Mouse (Mus musculus) kidney, embryonic 15.5 days (tissue): ENCODE results near the gene Etfbkmt. TPM values are rescaled to one million over a fixed set of nuclear protein-coding genes. Genes with fewer than 3 reads are reported as not detected.
"Not testable (repeated sequence)": the region's sequence is repeated elsewhere in the genome, so short reads cannot be mapped to it uniquely, and the experiment has no call there.

Experiments used
- ATAC-seq: fragments of 200-750 bp; cut with Nextera tagmentation; replicated peaks from 2 replicates; pipeline ENCODE4 v1.8.0; 2017; ENCODE audit warnings: moderate TSS enrichment; ENCODE audit not compliant: low FRiP score
- H3K27ac ChIP-seq: fragments of 300-500 bp; sonication (generic); 2 replicates; pipeline ENCODE4 v1.5.1; 2015; ENCODE audit warnings: mild to moderate bottlenecking, inconsistent platforms
- H3K27me3 ChIP-seq: fragments of 300-500 bp; sonication (generic); 2 replicates; pipeline ENCODE4 v1.6.1; 2015; ENCODE audit warnings: inconsistent platforms
- H3K36me3 ChIP-seq: fragments of 300-500 bp; sonication (generic); 2 replicates; pipeline ENCODE4 v1.6.1; 2015; ENCODE audit warnings: inconsistent platforms
- H3K4me1 ChIP-seq: fragments of 300-500 bp; sonication (generic); 2 replicates; pipeline ENCODE4 v1.6.1; 2015; ENCODE audit warnings: inconsistent platforms
- H3K4me2 ChIP-seq: fragments of 300-500 bp; sonication (generic); 2 replicates; pipeline ENCODE4 v1.6.1; 2015; ENCODE audit warnings: moderate library complexity, mild to moderate bottlenecking, inconsistent platforms
- H3K4me3 ChIP-seq: fragments of 300-500 bp; sonication (generic); replicated peaks from 2 replicates; pipeline ENCODE4 v1.5.1; 2015; ENCODE audit warnings: mild to moderate bottlenecking, inconsistent platforms
- H3K9ac ChIP-seq: fragments of 300-500 bp; sonication (generic); 2 replicates; pipeline ENCODE4 v1.6.1; 2015; ENCODE audit warnings: mild to moderate bottlenecking, inconsistent platforms
- H3K9me3 ChIP-seq: fragments of 300-500 bp; sonication (generic); replicated peaks from 2 replicates; pipeline ENCODE4 v1.6.1; 2016; ENCODE audit warnings: inconsistent platforms
- WGBS: fragments of 180-500 bp; shearing (Covaris S2); methylation state at CpG from one replicate; pipeline ENCODE4 v1.1.7; 2015; ENCODE audit warnings: mixed read lengths; 5-methylcytosine and 5-hydroxymethylcytosine counted together
- polyA plus RNA-seq: library from polyadenylated mRNA; unstranded; fragments of >200 nt; fragmentation: Nextera tagmentation; extraction: Ambion mirVana; gene quantifications from 2 replicates; pipeline ENCODE4 v1.2.1, GENCODE M21; 2015

Etfbkmt gene
- polyA plus RNA-seq, 1 experiment from 2014 or later: 20.4 TPM

GRCm38 (mm10) chr6:149107615-149108014 lies 32.0 kb upstream of the Etfbkmt start:
- Histone ChIP-seq H3K4me1 (no peaks in the 10 kb centered on the region), H3K27me3 (0 out of 2 replicates have a peak, but pooled peaks cover 4% of the 10 kb centered on the region), H3K4me3 (no peak overlapping the region), H3K9me3 (no peaks in the 10 kb centered on the region), H3K36me3 (no peaks in the 10 kb centered on the region), H3K4me2 (no peak overlapping the region), H3K9ac (no peak overlapping the region), H3K27ac (no peak overlapping the region)
- 54% methylated on average over 3 of the region's 3 CpGs for WGBS
- ATAC-seq: peak; percentile 79

- H3K4me2 ChIP-seq: no peak overlapping the region
- H3K36me3 ChIP-seq: no peaks in the 10 kb centered on the region
- ATAC-seq: no peak
- H3K4me1 ChIP-seq: no peaks in the 10 kb centered on the region
- H3K4me3 ChIP-seq: no peak overlapping the region
- WGBS: 83% methylated on average over 2 of the region's 2 CpGs
- no peak overlapping the region for H3K27ac ChIP-seq
- no peak overlapping the region for H3K9ac ChIP-seq
- H3K9me3 ChIP-seq: no peaks in the 10 kb centered on the region
- H3K27me3 ChIP-seq: 0 out of 2 replicates have a peak, but pooled peaks cover 4% of the 10 kb centered on the region
These were observed 30.7 kb upstream of the Etfbkmt start for GRCm38 (mm10) chr6:149108909-149109308.

GRCm38 (mm10) chr6:149116992-149117391 lies 22.7 kb upstream of the Etfbkmt start:
- Histone ChIP-seq H3K4me3 (no peak overlapping the region), H3K36me3 (no peaks in the 10 kb centered on the region), H3K27ac (no peak overlapping the region), H3K9me3 (no peaks in the 10 kb centered on the region), H3K4me2 (no peak overlapping the region), H3K4me1 (0 out of 2 replicates have a peak, but pooled peaks cover 3% of the 10 kb centered on the region), H3K27me3 (no peaks in the 10 kb centered on the region), H3K9ac (no peak overlapping the region)
- ATAC-seq: no peak

GRCm38 (mm10) chr6:149118935-149119334 lies 20.7 kb upstream of the Etfbkmt start:
- H3K27me3 ChIP-seq: no peaks in the 10 kb centered on the region
- WGBS: 49% methylated on average over 2 of the region's 2 CpGs
- H3K4me2 ChIP-seq: no peak overlapping the region
- no peak overlapping the region for H3K27ac ChIP-seq
- 0 out of 2 replicates have a peak, but pooled peaks cover 3% of the 10 kb centered on the region for H3K4me1 ChIP-seq
- H3K9ac ChIP-seq: no peak overlapping the region
- H3K9me3 ChIP-seq: no peaks in the 10 kb centered on the region
- ATAC-seq: 0 out of 2 replicates have a peak, but pooled peaks have one; percentile 40
- no peaks in the 10 kb centered on the region for H3K36me3 ChIP-seq
- H3K4me3 ChIP-seq: no peak overlapping the region

- peak; percentile 60; the same call in 1 of the 2 replicates for ATAC-seq
- Histone ChIP-seq H3K36me3 (no peaks in the 10 kb centered on the region), H3K4me1 (0 out of 2 replicates have a peak, but pooled peaks cover 3% of the 10 kb centered on the region), H3K27me3 (no peaks in the 10 kb centered on the region), H3K9me3 (no peaks in the 10 kb centered on the region), H3K4me2 (no peak overlapping the region), H3K9ac (no peak overlapping the region), H3K27ac (no peak overlapping the region), H3K4me3 (no peak overlapping the region)
- 31% methylated on average over 2 of the region's 2 CpGs for WGBS
These were observed 19.8 kb upstream of the Etfbkmt start for GRCm38 (mm10) chr6:149119853-149120252.

GRCm38 (mm10) chr6:149123042-149123441 lies 16.6 kb upstream of the Etfbkmt start:
- WGBS: 85% methylated on average over 3 of the region's 3 CpGs

GRCm38 (mm10) chr6:149126675-149127074 lies 13.0 kb upstream of the Etfbkmt start:
- no peak; the same call in 1 of the 2 replicates for ATAC-seq
- Histone ChIP-seq H3K27ac (no peak overlapping the region), H3K4me2 (no peak overlapping the region), H3K4me1 (no peaks in the 10 kb centered on the region), H3K27me3 (no peaks in the 10 kb centered on the region), H3K9me3 (no peaks in the 10 kb centered on the region), H3K9ac (no peak overlapping the region), H3K4me3 (no peak overlapping the region), H3K36me3 (no peaks in the 10 kb centered on the region)
- 73% methylated on average over 4 of the region's 4 CpGs for WGBS

More at GRCm38 (mm10) chr6:149123042-149123441, 16.6 kb upstream of the Etfbkmt start:
- H3K9me3 ChIP-seq: no peaks in the 10 kb centered on the region
- H3K27ac ChIP-seq: no peak overlapping the region
- H3K4me1 ChIP-seq: 0 out of 2 replicates have a peak, but pooled peaks cover 3% of the 10 kb centered on the region
- H3K4me3 ChIP-seq: no peak overlapping the region
- H3K36me3 ChIP-seq: no peaks in the 10 kb centered on the region
- no peak overlapping the region for H3K4me2 ChIP-seq
- H3K9ac ChIP-seq: no peak overlapping the region
- H3K27me3 ChIP-seq: no peaks in the 10 kb centered on the region
- no peak for ATAC-seq

GRCm38 (mm10) chr6:149129870-149130269 lies 9.8 kb upstream of the Etfbkmt start, which contains the start of gene Gm10203:
Gene Gm10203, plus strand, starts transcription at chr6:149130170.
- WGBS: 90% methylated on average over 8 of the region's 8 CpGs
- not testable (repeated sequence) for H3K27ac ChIP-seq, H3K4me2 ChIP-seq, H3K27me3 ChIP-seq, H3K9ac ChIP-seq, ATAC-seq, H3K4me3 ChIP-seq, H3K36me3 ChIP-seq, H3K9me3 ChIP-seq
- H3K4me1 ChIP-seq: peaks cover 14% of the 10 kb centered on the region

GRCm38 (mm10) chr6:149131111-149131510 lies 8.5 kb upstream of the Etfbkmt start:
- Histone ChIP-seq H3K27me3 (no peaks in the 10 kb centered on the region), H3K9ac (no peak overlapping the region), H3K27ac (no peak overlapping the region), H3K36me3 (no peaks in the 10 kb centered on the region), H3K4me1 (peaks cover 22% of the 10 kb centered on the region), H3K4me3 (no peak overlapping the region), H3K4me2 (no peak overlapping the region), H3K9me3 (no peaks in the 10 kb centered on the region)
- ATAC-seq: no peak
- 29% methylated on average over 3 of the region's 3 CpGs for WGBS

- H3K4me3 ChIP-seq: no peak overlapping the region
- H3K4me1 ChIP-seq: peaks cover 22% of the 10 kb centered on the region
- H3K27ac ChIP-seq: no peak overlapping the region
- WGBS: 26% methylated on average over 5 of the region's 5 CpGs
- H3K9ac ChIP-seq: no peak overlapping the region
- H3K36me3 ChIP-seq: no peaks in the 10 kb centered on the region
- ATAC-seq: peak; percentile 52; the same call in 1 of the 2 replicates
- H3K4me2 ChIP-seq: no peak overlapping the region
- no peaks in the 10 kb centered on the region for H3K27me3 ChIP-seq
- H3K9me3 ChIP-seq: no peaks in the 10 kb centered on the region
These were observed 7.2 kb upstream of the Etfbkmt start for GRCm38 (mm10) chr6:149132311-149133077.

- no peaks in the 10 kb centered on the region for H3K9me3 ChIP-seq
- H3K27me3 ChIP-seq: no peaks in the 10 kb centered on the region
- ATAC-seq: 0 out of 2 replicates have a peak, but pooled peaks have one; percentile 41
- peaks cover 22% of the 10 kb centered on the region for H3K4me1 ChIP-seq
- H3K4me2 ChIP-seq: no peak overlapping the region
- no peak overlapping the region for H3K9ac ChIP-seq
- no peak overlapping the region for H3K4me3 ChIP-seq
- H3K36me3 ChIP-seq: no peaks in the 10 kb centered on the region
- peak overlapping the region; percentile 66 for H3K27ac ChIP-seq
- 15% methylated on average over 5 of the region's 5 CpGs for WGBS
These were observed 5.1 kb upstream of the Etfbkmt start for GRCm38 (mm10) chr6:149134391-149135150.

GRCm38 (mm10) chr6:149135631-149136030 lies 4.0 kb upstream of the Etfbkmt start:
- ATAC-seq: no peak
- no peak overlapping the region for H3K9ac ChIP-seq
- no peaks in the 10 kb centered on the region for H3K36me3 ChIP-seq
- no peaks in the 10 kb centered on the region for H3K27me3 ChIP-seq
- no peaks in the 10 kb centered on the region for H3K9me3 ChIP-seq
- WGBS: 74% methylated on average over 6 of the region's 6 CpGs
- H3K4me1 ChIP-seq: peaks cover 22% of the 10 kb centered on the region
- H3K4me2 ChIP-seq: no peak overlapping the region
- no peak overlapping the region for H3K27ac ChIP-seq
- no peak overlapping the region for H3K4me3 ChIP-seq
